Mouse (Mus musculus): ENCODE results near the gene Ccdc149. TPM values are rescaled to one million over a fixed set of nuclear protein-coding genes. Genes with fewer than 3 reads are reported as not detected.

Gene Ccdc149
- polyA plus RNA-seq, 1 experiment from 2014 or later = 0.64 TPM

DNA sequence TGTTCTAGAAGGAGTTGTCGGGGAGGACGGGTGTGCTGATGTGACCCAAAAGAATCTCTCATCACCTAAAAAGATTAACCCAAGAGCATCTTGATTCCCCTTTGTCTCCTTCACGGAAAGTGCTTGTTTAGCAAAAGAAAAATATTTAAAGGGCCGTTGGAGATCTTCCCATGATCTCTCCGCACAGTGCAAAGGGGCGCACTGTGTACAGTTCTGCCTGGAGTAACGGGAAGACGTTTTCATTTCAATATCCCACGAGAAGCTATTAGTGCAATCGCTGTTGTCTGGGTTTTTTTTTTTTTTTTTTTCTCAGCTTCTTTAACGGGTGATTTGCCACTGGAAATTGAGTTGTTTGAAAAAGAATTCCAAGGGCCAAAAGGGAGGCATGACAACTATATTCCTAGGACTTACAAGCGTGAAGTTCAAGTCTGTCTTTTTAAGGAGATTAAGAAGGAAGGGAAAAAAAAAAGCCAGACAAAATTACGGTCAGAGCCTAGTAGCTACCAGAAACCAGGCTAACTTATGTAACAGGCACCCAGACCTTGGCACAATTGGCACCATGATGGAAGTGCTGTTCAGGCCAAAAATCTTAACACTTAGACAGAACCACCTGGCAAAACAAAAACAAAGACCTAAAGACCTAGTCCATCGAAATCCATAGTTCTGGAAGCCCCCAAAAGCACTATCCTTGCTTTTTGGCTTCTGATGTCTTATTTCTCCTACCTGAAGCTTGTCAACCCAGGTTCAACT lies 41.4 kb downstream of the Ccdc149 start:
- Histone ChIP-seq H3K4me3 (no peak overlapping the region), H3K27me3 (ENCODE audit: low read depth, poor library complexity, severe bottlenecking) (no peaks in the 10 kb centered on the region), H3K36me3 (no peaks in the 10 kb centered on the region), H3K4me1 (peaks cover 29% of the 10 kb centered on the region), H3K27ac (no peak overlapping the region), H3K9me3 (replicated peaks) (no peaks in the 10 kb centered on the region)
- WGBS = 87% methylated on average over 14 of the region's 14 CpGs
- DNase-seq (ENCODE audit: low spot score) = no peak

- H3K36me3 ChIP-seq = no peaks in the 10 kb centered on the region
- 48% methylated on average over 4 of the region's 4 CpGs for WGBS
- no peak overlapping the region for H3K4me3 ChIP-seq
- H3K27ac ChIP-seq = no peak overlapping the region
- DNase-seq (ENCODE audit: low spot score) = no peak
- H3K27me3 ChIP-seq (ENCODE audit: low read depth, poor library complexity, severe bottlenecking) = no peaks in the 10 kb centered on the region
- H3K9me3 ChIP-seq (replicated peaks) = no peaks in the 10 kb centered on the region
- H3K4me1 ChIP-seq = peaks cover 29% of the 10 kb centered on the region
These were observed 42.7 kb downstream of the Ccdc149 start for GRCm38 (mm10) chr5:52428613-52429012.

- Histone ChIP-seq H3K27ac (no peak overlapping the region), H3K27me3 (ENCODE audit: low read depth, poor library complexity, severe bottlenecking) (no peaks in the 10 kb centered on the region), H3K4me1 (peaks cover 16% of the 10 kb centered on the region), H3K36me3 (no peaks in the 10 kb centered on the region), H3K4me3 (no peak overlapping the region), H3K9me3 (replicated peaks) (no peaks in the 10 kb centered on the region)
- 82% methylated on average over 9 of the region's 9 CpGs for WGBS
- no peak for DNase-seq (ENCODE audit: low spot score)
These were observed 45.5 kb downstream of the Ccdc149 start for GRCm38 (mm10) chr5:52425819-52426218.

GRCm38 (mm10) chr5:52423893-52424292 lies 47.4 kb downstream of the Ccdc149 start:
- Histone ChIP-seq H3K9me3 (replicated peaks) (no peaks in the 10 kb centered on the region), H3K4me1 (peaks cover 6% of the 10 kb centered on the region), H3K36me3 (no peaks in the 10 kb centered on the region), H3K4me3 (no peak overlapping the region), H3K27me3 (ENCODE audit: low read depth, poor library complexity, severe bottlenecking) (no peaks in the 10 kb centered on the region), H3K27ac (no peak overlapping the region)
- 79% methylated on average over 3 of the region's 3 CpGs for WGBS
- DNase-seq (ENCODE audit: low spot score) = no peak

DNA sequence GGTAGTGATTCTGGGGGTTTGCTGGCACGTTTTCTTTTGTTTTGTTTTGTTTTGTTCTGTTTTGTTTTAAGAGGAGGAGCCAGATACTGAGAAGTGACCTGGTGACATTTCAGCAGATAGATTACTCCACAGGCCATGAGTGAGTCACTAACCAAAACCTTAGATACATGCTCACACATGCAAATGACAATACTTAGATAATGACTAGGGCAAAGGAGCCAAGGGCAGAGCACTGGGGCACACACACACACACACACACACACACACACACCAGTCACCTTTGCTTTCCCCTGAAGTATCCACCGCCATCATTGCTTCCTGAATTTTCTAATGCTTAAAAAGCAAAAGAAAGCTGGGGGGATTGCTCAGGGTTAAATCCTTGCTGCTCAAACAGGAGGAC lies 54.8 kb downstream of the Ccdc149 start:
- H3K36me3 ChIP-seq = no peaks in the 10 kb centered on the region
- no peaks in the 10 kb centered on the region for H3K9me3 ChIP-seq (replicated peaks)
- H3K4me3 ChIP-seq = no peak overlapping the region
- H3K27ac ChIP-seq = no peak overlapping the region
- no peak for DNase-seq (ENCODE audit: low spot score)
- 85% methylated on average over 2 of the region's 2 CpGs for WGBS
- H3K27me3 ChIP-seq (ENCODE audit: low read depth, poor library complexity, severe bottlenecking) = no peaks in the 10 kb centered on the region
- H3K4me1 ChIP-seq = no peaks in the 10 kb centered on the region; the same call in 1 of the 2 replicates

DNA sequence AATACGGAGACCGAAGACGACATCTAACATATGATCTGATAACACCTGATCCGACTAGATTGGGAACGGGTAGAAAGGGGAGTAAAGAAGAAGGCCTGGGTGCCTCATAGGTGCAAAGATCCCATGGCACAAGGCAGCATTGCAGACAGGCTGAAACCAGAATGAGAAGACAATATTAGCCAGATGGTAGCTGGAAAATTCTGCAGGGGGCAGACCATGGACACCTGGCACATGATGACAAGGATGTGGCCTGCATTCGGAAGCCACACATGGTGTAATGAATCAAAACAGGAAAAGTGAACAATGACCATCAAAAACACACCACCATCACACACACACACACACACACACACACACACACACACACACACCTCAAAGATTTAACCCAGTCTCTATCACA lies 55.4 kb downstream of the Ccdc149 start:
- H3K27ac ChIP-seq = no peak overlapping the region
- no peak overlapping the region for H3K4me3 ChIP-seq
- no peaks in the 10 kb centered on the region for H3K9me3 ChIP-seq (replicated peaks)
- H3K36me3 ChIP-seq = no peaks in the 10 kb centered on the region
- H3K27me3 ChIP-seq (ENCODE audit: low read depth, poor library complexity, severe bottlenecking) = no peaks in the 10 kb centered on the region
- H3K4me1 ChIP-seq = no peaks in the 10 kb centered on the region; the same call in 1 of the 2 replicates
- 94% methylated on average over 6 of the region's 6 CpGs for WGBS
- no peak for DNase-seq (ENCODE audit: low spot score)

- Histone ChIP-seq H3K4me1 (no peaks in the 10 kb centered on the region; the same call in 1 of the 2 replicates), H3K9me3 (replicated peaks) (no peaks in the 10 kb centered on the region), H3K36me3 (no peaks in the 10 kb centered on the region), H3K4me3 (no peak overlapping the region), H3K27ac (no peak overlapping the region), H3K27me3 (ENCODE audit: low read depth, poor library complexity, severe bottlenecking) (no peaks in the 10 kb centered on the region)
- no peak for DNase-seq (ENCODE audit: low spot score)
- 79% methylated on average over 1 of the region's 1 CpGs for WGBS
These were observed 56.1 kb downstream of the Ccdc149 start for GRCm38 (mm10) chr5:52415193-52415592.

DNA sequence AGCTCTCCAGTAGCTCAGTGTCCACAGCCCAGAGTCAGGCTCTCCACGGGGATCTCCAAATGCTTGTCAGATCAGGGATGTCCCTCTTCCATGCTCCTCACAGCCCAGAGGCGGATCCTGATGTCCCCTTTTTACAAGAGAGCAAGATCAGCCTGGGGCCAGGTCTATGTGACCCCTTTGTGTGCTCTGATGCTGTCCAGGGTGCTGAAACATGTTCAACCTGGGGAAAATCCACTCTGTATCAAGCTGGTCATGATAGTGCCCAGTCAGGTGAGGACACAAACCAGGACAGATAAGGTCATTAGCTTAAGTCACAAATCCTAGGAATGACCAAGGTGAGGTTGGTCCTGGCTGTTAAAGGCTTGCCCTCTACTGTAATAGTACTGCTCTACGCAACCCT lies 59.8 kb downstream of the Ccdc149 start:
- DNase-seq (ENCODE audit: low spot score) = peak; percentile 70

DNA sequence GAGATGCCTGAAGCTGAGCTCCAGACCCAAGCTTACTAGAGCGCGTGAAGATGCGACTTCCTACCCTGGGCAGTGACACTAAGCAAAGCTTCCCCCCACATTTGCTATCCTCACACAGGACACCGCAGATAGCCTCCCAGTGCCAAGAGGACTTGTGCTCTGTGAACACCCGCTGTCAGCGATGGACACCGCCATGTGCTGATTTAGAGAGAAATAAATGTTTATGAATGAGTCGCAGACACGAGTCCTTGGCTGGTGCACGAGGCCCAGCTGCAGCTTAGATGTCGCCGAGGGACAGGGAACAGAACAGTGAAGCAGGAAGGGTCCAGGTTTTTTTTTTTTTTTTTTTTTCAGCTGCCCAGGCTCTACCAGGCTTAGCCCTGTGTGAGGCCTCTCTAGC lies 61.1 kb downstream of the Ccdc149 start:
- H3K27ac ChIP-seq = no peak overlapping the region
- no peaks in the 10 kb centered on the region for H3K9me3 ChIP-seq (replicated peaks)
- no peaks in the 10 kb centered on the region for H3K27me3 ChIP-seq (ENCODE audit: low read depth, poor library complexity, severe bottlenecking)
- DNase-seq (ENCODE audit: low spot score) = no peak
- H3K4me3 ChIP-seq = no peak overlapping the region
- no peaks in the 10 kb centered on the region for H3K36me3 ChIP-seq
- H3K4me1 ChIP-seq = no peaks in the 10 kb centered on the region; the same call in 1 of the 2 replicates
- 95% methylated on average over 12 of the region's 12 CpGs for WGBS

More for the DNA sequence above, 59.8 kb downstream of the Ccdc149 start:
- Histone ChIP-seq H3K4me1 (no peaks in the 10 kb centered on the region; the same call in 1 of the 2 replicates), H3K36me3 (no peaks in the 10 kb centered on the region), H3K27ac (no peak overlapping the region), H3K4me3 (no peak overlapping the region), H3K27me3 (ENCODE audit: low read depth, poor library complexity, severe bottlenecking) (no peaks in the 10 kb centered on the region), H3K9me3 (replicated peaks) (no peaks in the 10 kb centered on the region)
- 66% methylated on average over 3 of the region's 3 CpGs for WGBS

DNA sequence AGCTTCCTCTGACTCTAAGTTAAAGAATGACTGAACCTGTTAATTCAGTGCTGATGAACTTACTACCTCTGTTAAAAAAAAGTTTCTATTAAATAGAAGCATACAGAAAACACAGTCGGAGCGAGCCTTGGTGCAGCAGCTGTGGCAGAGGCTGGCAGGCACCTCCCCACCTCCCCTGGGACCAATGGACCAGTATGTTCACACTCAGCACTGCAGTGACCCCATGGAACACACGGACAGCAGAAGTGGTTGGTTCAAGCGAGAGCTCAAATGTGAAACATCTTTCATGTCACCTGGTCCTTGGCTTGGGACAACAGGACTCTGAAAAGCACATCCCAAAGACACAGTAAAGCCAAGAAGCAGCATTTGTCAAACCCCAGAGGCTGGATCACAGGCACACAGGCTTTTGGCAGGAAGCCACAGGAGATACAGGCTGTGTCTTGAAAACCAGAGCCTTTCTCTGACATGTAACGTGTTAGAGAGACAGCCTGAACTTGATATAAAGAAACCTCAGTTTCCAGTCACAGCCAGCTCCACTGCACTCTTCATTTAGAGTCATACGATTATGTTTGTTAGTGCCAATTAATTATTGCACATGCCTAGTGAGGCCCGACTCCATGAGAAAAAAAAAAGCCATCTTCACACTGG lies 62.5 kb downstream of the Ccdc149 start:
- H3K9me3 ChIP-seq (replicated peaks) = no peaks in the 10 kb centered on the region
- DNase-seq (ENCODE audit: low spot score) = no peak
- 90% methylated on average over 7 of the region's 7 CpGs for WGBS
- no peaks in the 10 kb centered on the region for H3K27me3 ChIP-seq (ENCODE audit: low read depth, poor library complexity, severe bottlenecking)
- H3K27ac ChIP-seq = no peak overlapping the region
- H3K4me3 ChIP-seq = no peak overlapping the region
- no peaks in the 10 kb centered on the region; the same call in 1 of the 2 replicates for H3K4me1 ChIP-seq
- no peaks in the 10 kb centered on the region for H3K36me3 ChIP-seq

DNA sequence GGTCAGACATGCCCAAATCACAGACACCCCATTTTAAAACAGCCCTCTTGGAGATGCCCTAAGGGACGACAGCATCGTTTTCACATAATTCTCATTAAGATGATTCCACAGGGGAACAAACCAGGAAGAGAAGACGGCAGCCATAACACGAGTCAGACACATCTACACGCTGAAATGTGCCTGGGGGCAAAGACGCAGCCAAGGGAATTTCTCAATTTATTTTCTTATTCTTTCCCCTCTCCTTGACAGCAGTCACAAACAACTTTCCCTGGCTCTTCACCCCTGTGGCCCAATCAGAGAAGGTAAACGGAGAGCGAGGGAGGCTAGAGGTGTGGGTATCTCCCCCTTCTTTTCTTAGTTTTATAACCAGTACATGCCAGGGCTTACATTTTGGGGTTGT lies 66.9 kb downstream of the Ccdc149 start:
- Histone ChIP-seq H3K4me1 (no peaks in the 10 kb centered on the region), H3K4me3 (no peak overlapping the region), H3K36me3 (no peaks in the 10 kb centered on the region), H3K27me3 (ENCODE audit: low read depth, poor library complexity, severe bottlenecking) (no peaks in the 10 kb centered on the region), H3K9me3 (replicated peaks) (no peaks in the 10 kb centered on the region), H3K27ac (no peak overlapping the region)
- WGBS = 78% methylated on average over 8 of the region's 8 CpGs
- DNase-seq (ENCODE audit: low spot score) = no peak

DNA sequence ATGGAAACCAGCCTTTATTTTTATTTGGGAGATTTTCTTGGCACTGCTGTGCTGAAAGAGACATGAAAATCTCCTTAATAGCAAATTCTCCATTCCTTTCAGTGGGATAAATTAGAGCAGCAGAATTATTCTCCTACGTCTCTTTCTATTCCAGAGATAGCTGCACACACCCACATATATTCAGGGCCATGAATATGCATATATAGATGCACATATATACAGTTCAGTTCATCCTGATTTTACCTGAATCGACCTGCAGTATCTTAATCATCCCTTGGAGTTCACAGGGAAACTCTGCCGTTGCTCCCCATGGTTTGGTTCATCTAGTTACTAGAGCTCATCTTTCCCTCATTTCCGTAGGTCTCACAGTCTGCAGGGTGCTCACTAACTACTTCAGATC lies 77.6 kb downstream of the Ccdc149 start:
- H3K27me3 ChIP-seq (ENCODE audit: low read depth, poor library complexity, severe bottlenecking) = no peaks in the 10 kb centered on the region
- H3K4me3 ChIP-seq = no peak overlapping the region
- no peak overlapping the region for H3K27ac ChIP-seq
- 84% methylated on average over 4 of the region's 4 CpGs for WGBS
- no peaks in the 10 kb centered on the region for H3K9me3 ChIP-seq (replicated peaks)
- peaks cover 8% of the 10 kb centered on the region for H3K4me1 ChIP-seq
- no peak for DNase-seq (ENCODE audit: low spot score)
- H3K36me3 ChIP-seq = no peaks in the 10 kb centered on the region

DNA sequence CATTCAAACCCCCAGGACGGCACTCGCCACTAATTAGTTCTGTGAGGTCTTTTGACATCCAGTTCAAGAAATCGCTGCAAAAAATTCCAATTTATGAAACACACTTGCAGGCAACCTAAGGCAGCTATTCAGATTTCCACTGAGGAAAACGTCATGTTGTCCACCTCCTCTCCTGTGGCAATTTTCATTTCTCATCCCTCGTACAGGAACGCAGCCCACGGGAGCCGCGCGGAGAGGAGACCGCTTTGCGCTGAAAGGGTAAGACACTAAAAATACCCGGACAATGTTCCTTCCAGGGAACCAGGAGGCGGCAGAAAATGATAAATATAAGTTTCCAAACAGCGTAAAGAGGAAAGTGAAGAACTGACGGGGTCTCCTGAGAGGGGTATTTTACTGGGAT lies 79.8 kb downstream of the Ccdc149 start:
- H3K36me3 ChIP-seq = no peaks in the 10 kb centered on the region
- H3K27ac ChIP-seq = no peak overlapping the region
- H3K4me1 ChIP-seq = no peaks in the 10 kb centered on the region
- WGBS = 90% methylated on average over 16 of the region's 16 CpGs
- H3K9me3 ChIP-seq (replicated peaks) = no peaks in the 10 kb centered on the region
- H3K27me3 ChIP-seq (ENCODE audit: low read depth, poor library complexity, severe bottlenecking) = no peaks in the 10 kb centered on the region
- no peak overlapping the region for H3K4me3 ChIP-seq
- no peak for DNase-seq (ENCODE audit: low spot score)
